Mouse (Mus musculus) liver, adult 2 months (tissue): ENCODE measurements around the gene Aox2. TPM values are rescaled to one million over a fixed set of nuclear protein-coding genes. Genes with fewer than 3 reads are reported as not detected.

Experiments
- DNase-seq: peaks from one replicate; pipeline ENCODE4 v3.0.0-alpha.2; 2011; ENCODE audit warnings: low read depth, low spot score; ENCODE audit errors: extremely low read depth
- H3K27ac ChIP-seq: fragments of 200-500 bp; replicated peaks from 2 replicates; pipeline ENCODE4 v1.5.1; 2012; ENCODE audit warnings: low read depth, mild to moderate bottlenecking, control low read depth, inconsistent platforms, low read length; ENCODE audit not compliant: insufficient read depth
- H3K27me3 ChIP-seq: fragments of 200-500 bp; 2 replicates; pipeline ENCODE4 v1.6.1; 2012; ENCODE audit warnings: mild to moderate bottlenecking, moderate library complexity, low read length, inconsistent platforms; ENCODE audit not compliant: control insufficient read depth, insufficient read depth
- H3K36me3 ChIP-seq: fragments of 200-500 bp; 2 replicates; pipeline ENCODE4 v1.6.1; 2012; ENCODE audit warnings: low read length, inconsistent platforms; ENCODE audit not compliant: control insufficient read depth, insufficient read depth
- H3K4me1 ChIP-seq: fragments of 200-500 bp; 2 replicates; pipeline ENCODE4 v1.6.1; 2011; ENCODE audit warnings: low read length; ENCODE audit not compliant: control insufficient read depth, insufficient read depth
- H3K4me3 ChIP-seq: fragments of 200-500 bp; 2 replicates; pipeline ENCODE4 v1.5.1; 2011; ENCODE audit warnings: low read depth, mild to moderate bottlenecking, control low read depth, low read length, moderate library complexity; ENCODE audit not compliant: insufficient read depth
- H3K79me2 ChIP-seq: fragments of 200-500 bp; 2 replicates; pipeline ENCODE4 v1.6.1; 2012; ENCODE audit warnings: inconsistent platforms, mild to moderate bottlenecking, low read length, moderate library complexity; ENCODE audit not compliant: control insufficient read depth, insufficient read depth
- H3K9ac ChIP-seq: fragments of 200-500 bp; 2 replicates; pipeline ENCODE4 v1.6.1; 2012; ENCODE audit warnings: low read depth, mild to moderate bottlenecking, control low read depth, inconsistent platforms, low read length
- CTCF ChIP-seq: fragments of 200-500 bp; IDR thresholded peaks from 2 replicates; pipeline ENCODE4 v1.5.1; 2011; ENCODE audit warnings: low read depth, low read length, control low read depth
- POLR2A ChIP-seq: fragments of 200-500 bp; IDR thresholded peaks from 2 replicates; pipeline ENCODE4 v1.6.1; 2011; ENCODE audit warnings: low read length, control low read depth; ENCODE audit not compliant: insufficient read depth; ENCODE audit errors: extremely low read depth
- WGBS: fragments of 180-500 bp; shearing (Covaris S2); methylation state at CpG from one replicate; pipeline ENCODE4 v1.1.7; 2018; 5-methylcytosine and 5-hydroxymethylcytosine counted together
- polyA plus RNA-seq: library from polyadenylated mRNA; depleted of rRNA; stranded (reverse); fragments of >200 nt; gene quantifications from 2 replicates; pipeline ENCODE4 v1.2.3, GENCODE M21; 2012
- total RNA-seq: library from RNA; depleted of rRNA; stranded (reverse); fragments of >200 nt; gene quantifications from 2 replicates; pipeline ENCODE4 v1.2.3, GENCODE M21; 2014

Aox2 gene
- total and polyA plus RNA-seq, 2 experiments: under 0.01 TPM; not detected in 1

- H3K79me2 ChIP-seq: peaks cover 9% of the 10 kb centered on the region; the same call in 1 of the 2 replicates
- no peaks in the 10 kb centered on the region for H3K27me3 ChIP-seq
- TF ChIP-seq CTCF (no peak), POLR2A (no peak)
- 1% methylated on average over 83 of the region's 90 CpGs for WGBS
- DNase-seq: peak; percentile 44
- H3K4me1 ChIP-seq: peaks cover 5% of the 10 kb centered on the region
- H3K9ac ChIP-seq: peak overlapping the region; percentile 96
- peaks cover 31% of the 10 kb centered on the region for H3K36me3 ChIP-seq
- H3K27ac ChIP-seq: peak overlapping the region; percentile 77
- peak overlapping the region; percentile 96 for H3K4me3 ChIP-seq
Observed at GRCm38 (mm10) chr1:58393284-58394195, 115.4 kb downstream of the Aox2 start.

GRCm38 (mm10) chr1:58395341-58395740 lies 117.2 kb downstream of the Aox2 start:
- Histone ChIP-seq H3K36me3 (peaks cover 46% of the 10 kb centered on the region), H3K9ac (no peak overlapping the region), H3K79me2 (peaks cover 9% of the 10 kb centered on the region; the same call in 1 of the 2 replicates), H3K4me3 (no peak overlapping the region), H3K27me3 (no peaks in the 10 kb centered on the region), H3K4me1 (peaks cover 5% of the 10 kb centered on the region), H3K27ac (no peak overlapping the region)
- WGBS: 97% methylated on average over 3 of the region's 3 CpGs
- DNase-seq: no peak
- TF ChIP-seq POLR2A: no peak
- TF ChIP-seq CTCF: no peak

- no peak overlapping the region for H3K4me3 ChIP-seq
- peaks cover 9% of the 10 kb centered on the region; the same call in 1 of the 2 replicates for H3K79me2 ChIP-seq
- H3K27me3 ChIP-seq: no peaks in the 10 kb centered on the region
- TF ChIP-seq POLR2A (no peak), CTCF (no peak)
- H3K36me3 ChIP-seq: peaks cover 54% of the 10 kb centered on the region
- H3K4me1 ChIP-seq: peaks cover 5% of the 10 kb centered on the region
- no peak for DNase-seq
- H3K27ac ChIP-seq: no peak overlapping the region
- 100% methylated on average over 1 of the region's 1 CpGs for WGBS
- no peak overlapping the region for H3K9ac ChIP-seq
Observed at GRCm38 (mm10) chr1:58396179-58396578, 118.1 kb downstream of the Aox2 start.

GRCm38 (mm10) chr1:58397731-58398130 lies 119.6 kb downstream of the Aox2 start:
- no peak for TF ChIP-seq POLR2A
- TF ChIP-seq CTCF: no peak
- DNase-seq: no peak
- WGBS: 88% methylated on average over 6 of the region's 6 CpGs
- Histone ChIP-seq H3K27ac (no peak overlapping the region), H3K9ac (no peak overlapping the region), H3K27me3 (no peaks in the 10 kb centered on the region), H3K4me1 (peaks cover 3% of the 10 kb centered on the region), H3K4me3 (no peak overlapping the region), H3K36me3 (peaks cover 68% of the 10 kb centered on the region), H3K79me2 (peaks cover 9% of the 10 kb centered on the region; the same call in 1 of the 2 replicates)

GRCm38 (mm10) chr1:58401396-58401795 lies 123.3 kb downstream of the Aox2 start:
- Histone ChIP-seq H3K4me3 (no peak overlapping the region), H3K9ac (no peak overlapping the region), H3K4me1 (peaks cover 3% of the 10 kb centered on the region), H3K79me2 (peaks cover 3% of the 10 kb centered on the region; the same call in 1 of the 2 replicates), H3K27me3 (no peaks in the 10 kb centered on the region), H3K27ac (peak overlapping the region; percentile 63), H3K36me3 (peaks cover 76% of the 10 kb centered on the region)
- 46% methylated on average over 6 of the region's 6 CpGs for WGBS
- no peak for TF ChIP-seq POLR2A
- TF ChIP-seq CTCF: no peak
- peak; percentile 95 for DNase-seq
